Mouse (Mus musculus): ENCODE measurements around the gene Mc3r. TPM values are rescaled to one million over a fixed set of nuclear protein-coding genes. Genes with fewer than 3 reads are reported as not detected.

Mc3r gene
- polyA plus RNA-seq, 1 experiment from 2014 or later = not detected

- ATAC-seq (ENCODE audit: insufficient number of reproducible peaks, low FRiP score) = no peak
- WGBS = 27% methylated on average over 6 of the region's 6 CpGs
Observed at GRCm38 (mm10) chr2:172222394-172222785, 25.9 kb upstream of the Mc3r start.

GRCm38 (mm10) chr2:172222891-172223290 is 25.4 kb upstream of the Mc3r start:
- Histone ChIP-seq H3K9me3 (replicated peaks) (0 out of 2 replicates have a peak, but pooled peaks cover 2% of the 10 kb centered on the region), H3K27ac (ENCODE audit: poor library complexity, severe bottlenecking) (no peak overlapping the region), H3K27me3 (replicated peaks) (peaks cover 20% of the 10 kb centered on the region), H3K36me3 (no peaks in the 10 kb centered on the region), H3K4me1 (replicated peaks) (no peaks in the 10 kb centered on the region; the same call in 1 of the 2 replicates), H3K9ac (no peak overlapping the region), H3K4me3 (no peak overlapping the region), H3K4me2 (no peak overlapping the region)
- no peak for ATAC-seq (ENCODE audit: insufficient number of reproducible peaks, low FRiP score)
- 80% methylated on average over 7 of the region's 7 CpGs for WGBS

More at GRCm38 (mm10) chr2:172222394-172222785, 25.9 kb upstream of the Mc3r start:
- no peak overlapping the region for H3K4me3 ChIP-seq
- peaks cover 20% of the 10 kb centered on the region for H3K27me3 ChIP-seq (replicated peaks)
- no peak overlapping the region for H3K9ac ChIP-seq
- H3K9me3 ChIP-seq (replicated peaks) = no peaks in the 10 kb centered on the region
- H3K4me1 ChIP-seq (replicated peaks) = no peaks in the 10 kb centered on the region; the same call in 1 of the 2 replicates
- H3K27ac ChIP-seq (ENCODE audit: poor library complexity, severe bottlenecking) = no peak overlapping the region
- no peak overlapping the region for H3K4me2 ChIP-seq
- no peaks in the 10 kb centered on the region for H3K36me3 ChIP-seq

GRCm38 (mm10) chr2:172223451-172224200 is 24.7 kb upstream of the Mc3r start:
- Histone ChIP-seq H3K9ac (no peak overlapping the region), H3K27me3 (replicated peaks) (peaks cover 20% of the 10 kb centered on the region), H3K4me1 (replicated peaks) (peaks cover 5% of the 10 kb centered on the region), H3K9me3 (replicated peaks) (0 out of 2 replicates have a peak, but pooled peaks cover 2% of the 10 kb centered on the region), H3K4me2 (no peak overlapping the region), H3K27ac (ENCODE audit: poor library complexity, severe bottlenecking) (no peak overlapping the region), H3K36me3 (no peaks in the 10 kb centered on the region), H3K4me3 (no peak overlapping the region)
- ATAC-seq (ENCODE audit: insufficient number of reproducible peaks, low FRiP score) = no peak
- 79% methylated on average over 8 of the region's 8 CpGs for WGBS

DNA sequence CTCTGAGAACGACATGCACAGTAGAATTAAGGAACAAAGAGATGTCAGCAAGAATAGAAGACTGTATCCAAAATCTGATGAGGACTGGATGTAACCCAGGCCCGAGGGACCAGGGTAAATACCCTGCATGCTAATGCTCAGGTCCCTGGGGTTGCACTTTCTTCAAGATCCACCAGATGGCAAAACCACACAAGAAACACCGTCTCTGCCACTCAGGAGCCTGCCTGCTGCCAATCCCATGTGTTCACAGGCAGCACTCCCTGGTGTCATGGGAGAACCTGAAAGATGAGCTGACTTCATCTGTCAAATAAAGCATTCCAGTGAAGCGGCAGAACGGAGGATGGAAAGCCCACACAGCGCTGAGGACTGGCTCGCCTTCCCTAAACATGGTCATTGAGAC is 21.3 kb upstream of the Mc3r start:
- ATAC-seq (ENCODE audit: insufficient number of reproducible peaks, low FRiP score) = peak; percentile 43; the same call in 1 of the 2 replicates
- H3K27me3 ChIP-seq (replicated peaks) = peaks cover 20% of the 10 kb centered on the region
- 30% methylated on average over 7 of the region's 7 CpGs for WGBS
- H3K4me2 ChIP-seq = no peak overlapping the region
- 0 out of 2 replicates have a peak, but pooled peaks cover 2% of the 10 kb centered on the region for H3K9me3 ChIP-seq (replicated peaks)
- H3K36me3 ChIP-seq = no peaks in the 10 kb centered on the region
- H3K4me1 ChIP-seq (replicated peaks) = peaks cover 24% of the 10 kb centered on the region
- H3K9ac ChIP-seq = no peak overlapping the region
- H3K27ac ChIP-seq (ENCODE audit: poor library complexity, severe bottlenecking) = no peak overlapping the region
- H3K4me3 ChIP-seq = no peak overlapping the region

DNA sequence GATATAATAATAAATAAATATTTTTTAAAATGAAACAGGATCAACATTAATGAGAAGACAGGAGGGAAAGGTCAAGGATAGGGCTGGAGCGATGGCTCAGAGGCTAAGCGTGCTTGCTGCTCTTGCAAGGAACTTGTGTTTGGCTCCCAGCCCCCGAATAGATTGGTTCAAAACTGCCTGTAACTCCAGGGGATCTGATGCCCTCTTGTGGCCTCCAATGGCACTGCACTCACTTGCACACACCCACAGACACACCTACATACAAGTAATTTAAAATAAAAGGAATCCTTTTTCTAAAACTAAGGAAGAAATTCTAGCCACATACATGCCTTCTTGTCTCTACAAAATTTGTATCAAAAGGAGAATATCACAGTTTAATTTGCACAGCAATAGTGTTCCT is 20.5 kb upstream of the Mc3r start:
- no peak overlapping the region for H3K4me2 ChIP-seq
- no peak overlapping the region for H3K27ac ChIP-seq (ENCODE audit: poor library complexity, severe bottlenecking)
- 89% methylated on average over 3 of the region's 3 CpGs for WGBS
- no peaks in the 10 kb centered on the region for H3K36me3 ChIP-seq
- peaks cover 24% of the 10 kb centered on the region for H3K4me1 ChIP-seq (replicated peaks)
- no peak for ATAC-seq (ENCODE audit: insufficient number of reproducible peaks, low FRiP score)
- H3K9me3 ChIP-seq (replicated peaks) = 0 out of 2 replicates have a peak, but pooled peaks cover 2% of the 10 kb centered on the region
- H3K9ac ChIP-seq = no peak overlapping the region
- H3K4me3 ChIP-seq = no peak overlapping the region
- H3K27me3 ChIP-seq (replicated peaks) = peaks cover 11% of the 10 kb centered on the region

GRCm38 (mm10) chr2:172229190-172229589 is 19.1 kb upstream of the Mc3r start:
- H3K4me2 ChIP-seq = peak overlapping the region; percentile 52
- ATAC-seq (ENCODE audit: insufficient number of reproducible peaks, low FRiP score) = peak; percentile 77
- H3K27me3 ChIP-seq (replicated peaks) = no peaks in the 10 kb centered on the region
- H3K27ac ChIP-seq (ENCODE audit: poor library complexity, severe bottlenecking) = peak overlapping the region; percentile 65
- 0 out of 2 replicates have a peak, but pooled peaks cover 2% of the 10 kb centered on the region for H3K9me3 ChIP-seq (replicated peaks)
- no peaks in the 10 kb centered on the region for H3K36me3 ChIP-seq
- WGBS = 18% methylated on average over 3 of the region's 3 CpGs
- no peak overlapping the region for H3K4me3 ChIP-seq
- peaks cover 24% of the 10 kb centered on the region for H3K4me1 ChIP-seq (replicated peaks)
- H3K9ac ChIP-seq = no peak overlapping the region

DNA sequence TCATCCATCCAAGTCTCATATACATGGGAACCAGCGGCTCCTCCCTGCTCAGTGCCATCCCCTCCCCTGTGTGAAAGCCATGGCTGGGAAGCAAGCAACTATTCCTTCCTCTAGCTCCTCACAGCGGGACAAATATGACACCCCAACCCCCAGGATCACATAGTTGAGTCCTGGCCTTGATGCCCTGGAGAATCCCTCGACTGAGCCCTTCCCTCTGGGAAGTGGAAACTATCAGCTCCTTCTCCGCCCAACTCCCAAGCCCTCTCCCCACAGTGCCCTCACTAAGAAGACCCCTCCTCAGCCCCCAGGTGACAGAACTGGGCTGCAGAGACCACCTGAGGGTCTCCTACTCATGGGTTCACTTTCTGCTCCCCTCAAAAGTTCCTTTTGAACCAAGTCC is 18.2 kb upstream of the Mc3r start:
- Histone ChIP-seq H3K36me3 (no peaks in the 10 kb centered on the region), H3K4me3 (no peak overlapping the region), H3K4me1 (replicated peaks) (peaks cover 24% of the 10 kb centered on the region), H3K27ac (ENCODE audit: poor library complexity, severe bottlenecking) (no peak overlapping the region), H3K9me3 (replicated peaks) (0 out of 2 replicates have a peak, but pooled peaks cover 2% of the 10 kb centered on the region), H3K4me2 (no peak overlapping the region), H3K9ac (no peak overlapping the region), H3K27me3 (replicated peaks) (no peaks in the 10 kb centered on the region)
- 51% methylated on average over 4 of the region's 4 CpGs for WGBS
- no peak for ATAC-seq (ENCODE audit: insufficient number of reproducible peaks, low FRiP score)

- Histone ChIP-seq H3K27me3 (replicated peaks) (no peaks in the 10 kb centered on the region), H3K27ac (ENCODE audit: poor library complexity, severe bottlenecking) (no peak overlapping the region), H3K9me3 (replicated peaks) (no peaks in the 10 kb centered on the region), H3K4me3 (no peak overlapping the region), H3K9ac (no peak overlapping the region), H3K4me1 (replicated peaks) (no peaks in the 10 kb centered on the region), H3K4me2 (no peak overlapping the region), H3K36me3 (no peaks in the 10 kb centered on the region)
- 75% methylated on average over 5 of the region's 5 CpGs for WGBS
- no peak for ATAC-seq (ENCODE audit: insufficient number of reproducible peaks, low FRiP score)
Observed at GRCm38 (mm10) chr2:172238220-172238619, 10.1 kb upstream of the Mc3r start.

GRCm38 (mm10) chr2:172241031-172241430 is 7.3 kb upstream of the Mc3r start:
- Histone ChIP-seq H3K4me2 (no peak overlapping the region), H3K9me3 (replicated peaks) (no peaks in the 10 kb centered on the region), H3K36me3 (no peaks in the 10 kb centered on the region), H3K27me3 (replicated peaks) (no peaks in the 10 kb centered on the region), H3K27ac (ENCODE audit: poor library complexity, severe bottlenecking) (no peak overlapping the region), H3K9ac (no peak overlapping the region), H3K4me3 (no peak overlapping the region), H3K4me1 (replicated peaks) (no peaks in the 10 kb centered on the region)
- ATAC-seq (ENCODE audit: insufficient number of reproducible peaks, low FRiP score) = no peak
- 14% methylated on average over 5 of the region's 5 CpGs for WGBS

- H3K36me3 ChIP-seq = no peaks in the 10 kb centered on the region
- no peaks in the 10 kb centered on the region for H3K4me1 ChIP-seq (replicated peaks)
- H3K4me2 ChIP-seq = no peak overlapping the region
- no peak for ATAC-seq (ENCODE audit: insufficient number of reproducible peaks, low FRiP score)
- no peaks in the 10 kb centered on the region for H3K9me3 ChIP-seq (replicated peaks)
- H3K27ac ChIP-seq (ENCODE audit: poor library complexity, severe bottlenecking) = no peak overlapping the region
- H3K9ac ChIP-seq = no peak overlapping the region
- H3K27me3 ChIP-seq (replicated peaks) = peaks cover 40% of the 10 kb centered on the region
- WGBS = 30% methylated on average over 8 of the region's 8 CpGs
- no peak overlapping the region for H3K4me3 ChIP-seq
Observed at GRCm38 (mm10) chr2:172245497-172245896, 2.8 kb upstream of the Mc3r start.

GRCm38 (mm10) chr2:172249336-172249735 is 1.0 kb downstream of the Mc3r start:
- peaks cover 53% of the 10 kb centered on the region for H3K27me3 ChIP-seq (replicated peaks)
- no peaks in the 10 kb centered on the region for H3K4me1 ChIP-seq (replicated peaks)
- WGBS = 76% methylated on average over 14 of the region's 14 CpGs
- H3K9ac ChIP-seq = no peak overlapping the region
- H3K4me3 ChIP-seq = no peak overlapping the region
- no peaks in the 10 kb centered on the region for H3K36me3 ChIP-seq
- H3K9me3 ChIP-seq (replicated peaks) = no peaks in the 10 kb centered on the region
- H3K27ac ChIP-seq (ENCODE audit: poor library complexity, severe bottlenecking) = no peak overlapping the region
- no peak for ATAC-seq (ENCODE audit: insufficient number of reproducible peaks, low FRiP score)
- H3K4me2 ChIP-seq = no peak overlapping the region
